ENCODE assay signal across 15 mouse cellular contexts in genomic region chr17:79835714-79836373, GRCm38 (mm10).
DNase-seq lines count a peak whose midpoint lies in the region; ATAC-seq and TF ChIP-seq lines count a peak whose summit lies in the region.
"Had no signal": no experiment of that assay in that cellular context is flagged by ENCODE, and none has a peak within 500 bp of the region (broad histone marks: within the 10 kb centered on the region; RNA-seq: fewer than 3 reads in every experiment).

No protein-coding gene starts in this region.

- no peak overlapping the region for H3K4me2 ChIP-seq in kidney, postnatal 0 days (ENCODE audit: low read length)
- H3K4me2 ChIP-seq: forebrain, embryonic 15.5 days; hindbrain, embryonic 14.5 days; limb, embryonic 12.5 days; midbrain, embryonic 15.5 days had no signal

- TF ChIP-seq POLR2A in brain, embryonic 14.5 days (IDR thresholded peaks at IDR 0.05; ENCODE audit: borderline replicate concordance, extremely low read depth, insufficient read depth, insufficient read length, poor library complexity, severe bottlenecking): no peak

- H3K9ac ChIP-seq in kidney, postnatal 0 days (ENCODE audit: low read depth, low read length): no peak overlapping the region
- H3K9ac ChIP-seq: forebrain, embryonic 15.5 days; hindbrain, embryonic 14.5 days; limb, embryonic 12.5 days; midbrain, embryonic 15.5 days had no signal

- no peaks in the 10 kb centered on the region for H3K9me3 ChIP-seq in kidney, postnatal 0 days (replicated peaks; ENCODE audit: low read length)
- H3K9me3 ChIP-seq: forebrain, embryonic 15.5 days; limb, embryonic 12.5 days; midbrain, embryonic 15.5 days had no signal

- no peak for TF ChIP-seq CTCF in brain, embryonic 14.5 days (IDR thresholded peaks at IDR 0.05; ENCODE audit: borderline replicate concordance, extremely low read depth, insufficient read depth, insufficient read length)
- TF ChIP-seq CTCF in kidney, postnatal 0 days (IDR thresholded peaks at IDR 0.05; ENCODE audit: low read depth): no peak

- no peak overlapping the region for H3K4me3 ChIP-seq in kidney, postnatal 0 days (replicated peaks; ENCODE audit: low read depth, low read length)
- H3K4me3 ChIP-seq: forebrain, embryonic 15.5 days; limb, embryonic 12.5 days; midbrain, embryonic 15.5 days had no signal

- H3K4me1 ChIP-seq in kidney, postnatal 0 days (replicated peaks; ENCODE audit: insufficient read depth, low read length): no peaks in the 10 kb centered on the region
- H3K4me1 ChIP-seq: forebrain, embryonic 15.5 days; limb, embryonic 12.5 days; midbrain, embryonic 15.5 days had no signal

- H3K27ac ChIP-seq in kidney, postnatal 0 days: peak overlapping the region; percentile 70
- H3K27ac ChIP-seq: forebrain, embryonic 15.5 days; hindbrain, embryonic 14.5 days; limb, embryonic 12.5 days; midbrain, embryonic 15.5 days had no signal

- H3K36me3 ChIP-seq in kidney, postnatal 0 days (ENCODE audit: insufficient read depth, low read length): no peaks in the 10 kb centered on the region
- H3K36me3 ChIP-seq: forebrain, embryonic 15.5 days; limb, embryonic 12.5 days; midbrain, embryonic 15.5 days had no signal

- WGBS in kidney, postnatal 0 days: 21% methylated on average over 5 of the region's 5 CpGs

- H3K27me3 ChIP-seq in kidney, postnatal 0 days (ENCODE audit: insufficient read depth, low read length): no peaks in the 10 kb centered on the region
- H3K27me3 ChIP-seq: forebrain, embryonic 15.5 days; limb, embryonic 12.5 days; midbrain, embryonic 15.5 days had no signal

- peak; percentile 37; the same call in 1 of the 2 replicates for ATAC-seq in kidney, postnatal 0 days (replicated peaks; ENCODE audit: low FRiP score, low read depth)
- ATAC-seq in erythroblast, adult 5-6 weeks (replicated peaks; ENCODE audit: low FRiP score, poor library complexity, severe bottlenecking): no peak
- ATAC-seq: forebrain, embryonic 15.5 days; midbrain, embryonic 15.5 days had no signal

- peak; percentile 33 for DNase-seq in kidney, adult 11 months
- DNase-seq in kidney, adult 18-20 months: no peak
- peak; percentile 98 for DNase-seq in Muller cell, postnatal 12 days (ENCODE audit: inconsistent ontology term)
- peak; percentile 8 for DNase-seq in brain, embryonic 14.5 days (ENCODE audit: low read depth)
- DNase-seq in kidney, postnatal 0 days (ENCODE audit: low spot score): peak; percentile 95
- no peak for DNase-seq in layer of hippocampus, postnatal 14 days (ENCODE audit: low spot score in 2 of 2)
- DNase-seq: cerebellum, adult 2 months; gastrocnemius, postnatal 25 days; lung, adult 2 months; right cerebral cortex, postnatal 25 days had no signal

Comparison
In these comparisons a context has a peak if more than half of its experiments do, and no peak if none do; other contexts are left out.
1. DNase-seq: peak in kidney, adult 11 months (single experiment), Muller cell, postnatal 12 days (single experiment), brain, embryonic 14.5 days (single experiment) and kidney, postnatal 0 days (single experiment); none in kidney, adult 18-20 months (single experiment) and layer of hippocampus, postnatal 14 days (0 of 2).